Comparison of ENCODE assay signal across 10 mouse cellular contexts in the genomic region with DNA sequence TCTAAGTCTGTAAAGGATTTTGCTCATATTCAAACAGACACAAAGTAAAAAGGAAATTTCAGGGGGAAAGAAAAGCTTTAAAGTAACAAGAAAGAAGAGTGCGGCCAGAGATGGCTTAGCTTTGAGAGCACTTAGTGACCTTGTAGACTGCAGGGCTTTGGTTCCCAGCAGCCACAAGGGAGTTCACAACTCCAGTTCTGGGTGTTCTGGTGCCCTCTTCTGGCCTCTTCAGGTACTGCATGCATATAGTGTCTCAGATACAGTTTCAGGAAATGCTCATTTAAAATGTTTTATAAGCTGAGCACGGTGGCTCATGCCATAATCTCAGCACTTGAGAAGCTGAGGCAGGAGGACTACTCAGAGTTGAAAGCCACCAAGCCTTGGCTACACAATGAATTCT. TPM values are rescaled to one million over a fixed set of nuclear protein-coding genes. Genes with fewer than 3 reads are reported as not detected.
A peak's percentile ranks its signal among the peaks of the same experiment; 100 is the strongest.
DNase-seq lines count a peak whose midpoint lies in the region; ATAC-seq and TF ChIP-seq lines count a peak whose summit lies in the region.
"Had no signal": no experiment of that assay in that cellular context is flagged by ENCODE, and none has a peak within 500 bp of the region (broad histone marks: within the 10 kb centered on the region; RNA-seq: fewer than 3 reads in every experiment).

No protein-coding gene starts in this region.

- 87% methylated on average over 2 of the region's 2 CpGs for WGBS in kidney, postnatal 0 days
- WGBS in kidney, embryonic 15.5 days = 87% methylated on average over 2 of the region's 2 CpGs
- WGBS in forebrain, embryonic 12.5 days = 88% methylated on average over 2 of the region's 2 CpGs

- H3K9ac ChIP-seq in kidney, postnatal 0 days (ENCODE audit: low read depth, low read length) = no peak overlapping the region
- H3K9ac ChIP-seq in kidney, embryonic 15.5 days = no peak overlapping the region
- no peak overlapping the region for H3K9ac ChIP-seq in forebrain, embryonic 12.5 days
- H3K9ac ChIP-seq: heart, embryonic 13.5 days had no signal

- no peak overlapping the region for H3K27ac ChIP-seq in kidney, postnatal 0 days
- no peak overlapping the region for H3K27ac ChIP-seq in kidney, embryonic 15.5 days
- no peak overlapping the region for H3K27ac ChIP-seq in forebrain, embryonic 12.5 days
- H3K27ac ChIP-seq: heart, embryonic 13.5 days had no signal

- ATAC-seq in kidney, postnatal 0 days (replicated peaks; ENCODE audit: low FRiP score, low read depth) = no peak
- no peak for ATAC-seq in kidney, embryonic 15.5 days (replicated peaks; ENCODE audit: low FRiP score)
- ATAC-seq in Patski = no peak
- ATAC-seq in megakaryocyte progenitor cell, adult 5-6 weeks (replicated peaks; ENCODE audit: poor library complexity) = peak; percentile 66
- no peak for ATAC-seq in forebrain, embryonic 12.5 days (ENCODE audit: low FRiP score)

- no peaks in the 10 kb centered on the region for H3K27me3 ChIP-seq in kidney, postnatal 0 days (ENCODE audit: insufficient read depth, low read length)
- no peaks in the 10 kb centered on the region for H3K27me3 ChIP-seq in kidney, embryonic 15.5 days
- no peaks in the 10 kb centered on the region for H3K27me3 ChIP-seq in Patski
- no peaks in the 10 kb centered on the region for H3K27me3 ChIP-seq in forebrain, embryonic 12.5 days
- H3K27me3 ChIP-seq: heart, embryonic 13.5 days had no signal

- POLR2A ChIA-PET in Patski (lab: Charles Lee) = no interaction called here

- H3K4me3 ChIP-seq in kidney, postnatal 0 days (replicated peaks; ENCODE audit: low read depth, low read length) = no peak overlapping the region
- H3K4me3 ChIP-seq in kidney, embryonic 15.5 days (replicated peaks) = no peak overlapping the region
- no peak overlapping the region for H3K4me3 ChIP-seq in forebrain, embryonic 12.5 days (replicated peaks)
- H3K4me3 ChIP-seq: heart, embryonic 13.5 days had no signal

- no peak for DNase-seq in kidney, postnatal 0 days (ENCODE audit: low spot score)
- peak; percentile 16 to 22 for DNase-seq in CD8-positive naive resting alpha-beta T cell, adult 2 months (ENCODE audit: low read depth in 2 of 2, low spot score in 2 of 2)
- no peak for DNase-seq in Patski (ENCODE audit: low read depth, low spot score)
- DNase-seq in gastrocnemius, adult 18-20 months (ENCODE audit: low spot score) = no peak
- no peak for DNase-seq in layer of hippocampus, adult 9-11 months
- DNase-seq: cerebellum, adult 8-10 months had no signal

- no peaks in the 10 kb centered on the region for H3K4me1 ChIP-seq in kidney, postnatal 0 days (replicated peaks; ENCODE audit: insufficient read depth, low read length)
- no peaks in the 10 kb centered on the region for H3K4me1 ChIP-seq in kidney, embryonic 15.5 days
- no peaks in the 10 kb centered on the region for H3K4me1 ChIP-seq in forebrain, embryonic 12.5 days
- H3K4me1 ChIP-seq: heart, embryonic 13.5 days had no signal

- no peak overlapping the region for H3K4me2 ChIP-seq in kidney, postnatal 0 days (ENCODE audit: low read length)
- no peak overlapping the region for H3K4me2 ChIP-seq in kidney, embryonic 15.5 days
- no peak overlapping the region for H3K4me2 ChIP-seq in forebrain, embryonic 12.5 days
- H3K4me2 ChIP-seq: heart, embryonic 13.5 days had no signal

- in situ Hi-C loops in Patski (cut with MboI; ENCODE audit: low pct_unique_long_range_greater_than_20kb) = no loop called here

- no peaks in the 10 kb centered on the region for H3K36me3 ChIP-seq in kidney, postnatal 0 days (ENCODE audit: insufficient read depth, low read length)
- H3K36me3 ChIP-seq in kidney, embryonic 15.5 days = no peaks in the 10 kb centered on the region
- H3K36me3 ChIP-seq in forebrain, embryonic 12.5 days (replicated peaks) = no peaks in the 10 kb centered on the region

- peak; percentile 61 for TF ChIP-seq CTCF in kidney, postnatal 0 days (IDR thresholded peaks at IDR 0.05; ENCODE audit: low read depth)
- TF ChIP-seq CTCF in Patski (IDR thresholded peaks at IDR 0.05) = peak; percentile 76

- no peaks in the 10 kb centered on the region; the same call in 1 of the 2 replicates for H3K9me3 ChIP-seq in kidney, postnatal 0 days (replicated peaks; ENCODE audit: low read length)
- peaks cover 3% of the 10 kb centered on the region; the same call in 1 of the 2 replicates for H3K9me3 ChIP-seq in kidney, embryonic 15.5 days (replicated peaks)
- H3K9me3 ChIP-seq in forebrain, embryonic 12.5 days = 0 out of 2 replicates have a peak, but pooled peaks cover 5% of the 10 kb centered on the region

- CTCF ChIA-PET in Patski (lab: Charles Lee) = interaction anchor here (0.7 to 1.0 kb wide), 2 partner anchors 14 to 53 kb away, joined by 3 read pairs; no protein-coding TSS in a partner anchor

RNA-seq across cellular contexts. Expression of gene Whamm, which starts 55.4 kb away (rescaled TPM):
- 5.1 and 5.7 TPM in 2 replicates for polyA plus RNA-seq in kidney, postnatal 0 days (2015; fragmentation: Nextera tagmentation; extraction: Ambion mirVana)
- 3.9 and 4.6 TPM in 2 replicates for polyA plus RNA-seq in kidney, embryonic 15.5 days (2015; fragmentation: Nextera tagmentation; extraction: Ambion mirVana)
- polyA plus RNA-seq in Patski (2021) = 16.2 TPM
- 12.3 and 13.4 TPM in 2 replicates for total RNA-seq in megakaryocyte progenitor cell, adult 5-6 weeks (2015)
- total RNA-seq in megakaryocyte progenitor cell, adult 5-6 weeks (2017) = 17.5 and 18.6 TPM in 2 replicates
- 5.9 and 6.0 TPM in 2 replicates for polyA plus RNA-seq in forebrain, embryonic 12.5 days (2016; fragmentation: Nextera tagmentation; extraction: Ambion mirVana)
- total RNA-seq in gastrocnemius, adult 18-20 months (2021) = 1 to 10 TPM; 7.9 to 8.8 TPM

RNA-seq across cellular contexts. Expression of gene Fsd2, which starts 59.7 kb away (rescaled TPM):
- 0.04 and 0.05 TPM in 2 replicates for polyA plus RNA-seq in kidney, postnatal 0 days (2015; fragmentation: Nextera tagmentation; extraction: Ambion mirVana)
- polyA plus RNA-seq in kidney, embryonic 15.5 days (2015; fragmentation: Nextera tagmentation; extraction: Ambion mirVana) = 0.25 and 0.63 TPM in 2 replicates
- not detected for polyA plus RNA-seq in Patski (2021)
- total RNA-seq in megakaryocyte progenitor cell, adult 5-6 weeks (2015) = 0.17 TPM in 1 of 2 replicates, not detected in the other
- total RNA-seq in megakaryocyte progenitor cell, adult 5-6 weeks (2017) = 0.04 and 0.27 TPM in 2 replicates
- 0.27 and 0.31 TPM in 2 replicates for polyA plus RNA-seq in forebrain, embryonic 12.5 days (2016; fragmentation: Nextera tagmentation; extraction: Ambion mirVana)
- 100 to 1,000 TPM; 325 to 384 TPM for total RNA-seq in gastrocnemius, adult 18-20 months (2021)

Comparison
In these comparisons a context has a peak if more than half of its experiments do, and no peak if none do; other contexts are left out.
1. DNase-seq: peak in CD8-positive naive resting alpha-beta T cell, adult 2 months (2 of 2); none in kidney, postnatal 0 days (single experiment), Patski (single experiment), gastrocnemius, adult 18-20 months (single experiment) and layer of hippocampus, adult 9-11 months (single experiment).